Mouse (Mus musculus) intestine, embryonic 15.5 days (tissue): Measurements from ENCODE around the gene Cse1l. TPM values are rescaled to one million over a fixed set of nuclear protein-coding genes. Genes with fewer than 3 reads are reported as not detected.

ENCODE experiments used
- ATAC-seq: fragments of 200-750 bp; cut with Nextera tagmentation; 2 replicates; pipeline ENCODE4 v1.8.0; 2017; ENCODE audit warnings: moderate TSS enrichment, moderate library complexity
- H3K27ac ChIP-seq: fragments of 300-500 bp; sonication (generic); 2 replicates; pipeline ENCODE4 v1.5.1; 2015; ENCODE audit warnings: mild to moderate bottlenecking, inconsistent platforms
- H3K27me3 ChIP-seq: fragments of 300-500 bp; sonication (generic); replicated peaks from 2 replicates; pipeline ENCODE4 v1.6.1; 2015; ENCODE audit warnings: inconsistent platforms
- H3K36me3 ChIP-seq: fragments of 300-500 bp; sonication (generic); 2 replicates; pipeline ENCODE4 v1.6.1; 2015; ENCODE audit warnings: inconsistent platforms
- H3K4me1 ChIP-seq: fragments of 300-500 bp; sonication (generic); replicated peaks from 2 replicates; pipeline ENCODE4 v1.6.1; 2015; ENCODE audit warnings: inconsistent platforms
- H3K4me2 ChIP-seq: fragments of 300-500 bp; sonication (generic); replicated peaks from 2 replicates; pipeline ENCODE4 v1.6.1; 2015; ENCODE audit warnings: mild to moderate bottlenecking, inconsistent platforms
- H3K4me3 ChIP-seq: fragments of 300-500 bp; sonication (generic); replicated peaks from 2 replicates; pipeline ENCODE4 v1.5.1; 2015; ENCODE audit warnings: inconsistent platforms
- H3K9ac ChIP-seq: fragments of 300-500 bp; sonication (generic); 2 replicates; pipeline ENCODE4 v1.6.1; 2015; ENCODE audit warnings: inconsistent platforms
- H3K9me3 ChIP-seq: fragments of 300-500 bp; sonication (generic); 2 replicates; pipeline ENCODE4 v1.6.1; 2016; ENCODE audit warnings: inconsistent platforms
- WGBS: fragments of 180-500 bp; shearing (Covaris S2); methylation state at CpG from one replicate; pipeline ENCODE4 v1.1.7; 2015; 5-methylcytosine and 5-hydroxymethylcytosine counted together
- polyA plus RNA-seq: library from polyadenylated mRNA; unstranded; fragments of >200 nt; fragmentation: Nextera tagmentation; extraction: Ambion mirVana; gene quantifications from 2 replicates; pipeline ENCODE4 v1.2.1, GENCODE M21; 2015

Cse1l gene
- polyA plus RNA-seq, 1 experiment from 2014 or later: 107 TPM

GRCm38 (mm10) chr2:166906523-166907182, 813 bp downstream of the Cse1l start:
- Histone ChIP-seq H3K4me2 (peak overlapping the region; percentile 90), H3K4me3 (peak overlapping the region; percentile 92), H3K9me3 (no peaks in the 10 kb centered on the region), H3K36me3 (no peaks in the 10 kb centered on the region), H3K9ac (peak overlapping the region; percentile 98), H3K27ac (peak overlapping the region; percentile 99), H3K27me3 (no peaks in the 10 kb centered on the region), H3K4me1 (peaks cover 9% of the 10 kb centered on the region)
- WGBS: under 1% methylated on average over 28 of the region's 28 CpGs
- peak; percentile 55 for ATAC-seq

DNA sequence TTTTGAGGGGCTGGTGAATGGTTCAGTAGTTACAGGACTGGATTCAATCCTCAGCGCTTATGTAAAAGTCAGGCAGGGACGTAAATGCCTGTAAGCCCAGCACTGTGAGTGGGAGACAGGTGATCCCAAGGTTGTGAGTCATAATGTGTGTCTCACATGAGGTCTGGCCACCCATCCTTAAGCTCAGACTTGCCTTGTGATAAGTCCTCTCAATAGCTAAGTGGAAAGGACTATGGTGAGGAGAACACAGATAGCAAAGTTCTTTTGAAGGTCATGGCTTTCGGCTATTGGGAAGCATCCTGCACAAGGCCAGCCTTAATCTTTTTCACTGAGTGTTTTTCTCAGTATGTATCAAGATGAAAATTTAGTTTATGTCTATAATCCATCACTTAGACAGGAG, 3.9 kb downstream of the Cse1l start:
- ATAC-seq: no peak
- Histone ChIP-seq H3K9ac (no peak overlapping the region), H3K4me1 (peaks cover 9% of the 10 kb centered on the region), H3K27ac (no peak overlapping the region), H3K4me3 (no peak overlapping the region), H3K4me2 (no peak overlapping the region), H3K27me3 (no peaks in the 10 kb centered on the region), H3K36me3 (no peaks in the 10 kb centered on the region), H3K9me3 (no peaks in the 10 kb centered on the region)
- 91% methylated on average over 3 of the region's 3 CpGs for WGBS

DNA sequence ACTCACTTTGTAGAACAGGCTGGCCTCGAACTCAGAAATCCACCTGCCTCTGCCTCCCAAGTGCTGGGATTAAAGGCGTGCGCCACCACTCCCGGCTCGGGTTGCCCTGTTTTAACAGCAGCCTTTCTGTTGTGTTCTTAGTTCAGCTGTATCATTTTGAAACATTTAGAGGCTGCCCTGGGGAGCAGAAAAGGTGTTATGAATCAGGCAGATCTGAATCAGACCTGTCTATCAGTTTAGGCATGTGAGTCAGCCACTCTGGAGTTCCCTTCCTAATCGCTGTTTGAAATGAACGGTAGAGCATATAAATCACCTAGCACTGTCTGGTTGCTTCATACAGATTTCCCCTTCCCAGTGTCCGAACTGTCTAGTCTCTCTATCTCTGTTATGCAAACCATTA, 4.7 kb downstream of the Cse1l start:
- Histone ChIP-seq H3K36me3 (no peaks in the 10 kb centered on the region), H3K9me3 (no peaks in the 10 kb centered on the region), H3K27me3 (no peaks in the 10 kb centered on the region), H3K4me3 (no peak overlapping the region), H3K4me2 (no peak overlapping the region), H3K9ac (no peak overlapping the region), H3K4me1 (peaks cover 9% of the 10 kb centered on the region), H3K27ac (no peak overlapping the region)
- 88% methylated on average over 8 of the region's 8 CpGs for WGBS
- ATAC-seq: no peak

DNA sequence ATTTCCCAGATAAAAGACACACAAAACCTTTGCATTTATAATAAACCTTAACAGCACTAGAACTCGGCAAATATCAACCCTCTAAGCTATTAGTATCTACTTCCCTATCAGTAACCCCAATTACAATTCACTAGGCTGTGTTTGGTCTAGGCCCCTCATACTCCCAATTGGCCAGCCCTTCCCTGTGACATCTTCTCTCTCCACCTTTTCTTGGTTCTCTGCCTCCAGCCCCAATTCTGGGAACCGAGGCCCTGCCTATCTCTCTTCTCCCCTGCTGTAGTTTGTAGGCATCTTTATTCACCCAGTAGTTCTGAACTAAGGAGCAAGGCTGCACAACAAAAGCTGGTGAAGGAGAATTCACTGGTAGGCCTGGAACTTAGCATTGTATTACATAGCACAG, 18.1 kb downstream of the Cse1l start:
- Histone ChIP-seq H3K9me3 (no peaks in the 10 kb centered on the region), H3K27me3 (no peaks in the 10 kb centered on the region), H3K27ac (no peak overlapping the region), H3K9ac (no peak overlapping the region), H3K36me3 (peaks cover 38% of the 10 kb centered on the region), H3K4me2 (no peak overlapping the region), H3K4me1 (no peaks in the 10 kb centered on the region), H3K4me3 (no peak overlapping the region)
- 86% methylated on average over 2 of the region's 2 CpGs for WGBS
- no peak for ATAC-seq

DNA sequence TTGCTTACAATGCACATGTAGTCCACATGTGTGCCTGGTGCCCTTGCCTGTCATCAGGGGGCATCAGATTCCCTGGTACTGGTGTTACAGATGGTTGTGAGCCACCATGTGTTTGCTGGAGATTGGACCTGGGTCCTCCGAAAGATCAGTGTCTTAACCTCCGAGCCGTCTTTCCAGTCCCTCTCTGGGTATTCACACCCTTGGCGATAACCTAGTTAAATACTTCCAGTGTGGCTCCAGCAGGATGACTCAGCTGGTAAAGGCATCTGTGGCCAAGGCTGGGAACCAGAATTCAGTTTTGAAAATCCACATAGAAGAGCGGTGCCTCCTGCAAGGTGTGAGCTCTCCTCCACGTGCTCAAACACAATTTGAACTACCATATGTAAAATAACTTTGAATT, 28.1 kb downstream of the Cse1l start:
- no peaks in the 10 kb centered on the region for H3K27me3 ChIP-seq
- H3K9me3 ChIP-seq: no peaks in the 10 kb centered on the region
- WGBS: 93% methylated on average over 6 of the region's 6 CpGs
- H3K9ac ChIP-seq: no peak overlapping the region
- H3K4me3 ChIP-seq: no peak overlapping the region
- no peaks in the 10 kb centered on the region for H3K4me1 ChIP-seq
- ATAC-seq: no peak
- H3K36me3 ChIP-seq: peaks cover 44% of the 10 kb centered on the region
- no peak overlapping the region for H3K4me2 ChIP-seq
- no peak overlapping the region for H3K27ac ChIP-seq

GRCm38 (mm10) chr2:166934416-166934815, 28.6 kb downstream of the Cse1l start:
- Histone ChIP-seq H3K4me1 (no peaks in the 10 kb centered on the region), H3K9me3 (no peaks in the 10 kb centered on the region), H3K27me3 (no peaks in the 10 kb centered on the region), H3K27ac (no peak overlapping the region), H3K9ac (no peak overlapping the region), H3K4me2 (no peak overlapping the region), H3K4me3 (no peak overlapping the region), H3K36me3 (peaks cover 41% of the 10 kb centered on the region)
- 77% methylated on average over 5 of the region's 5 CpGs for WGBS
- ATAC-seq: no peak

DNA sequence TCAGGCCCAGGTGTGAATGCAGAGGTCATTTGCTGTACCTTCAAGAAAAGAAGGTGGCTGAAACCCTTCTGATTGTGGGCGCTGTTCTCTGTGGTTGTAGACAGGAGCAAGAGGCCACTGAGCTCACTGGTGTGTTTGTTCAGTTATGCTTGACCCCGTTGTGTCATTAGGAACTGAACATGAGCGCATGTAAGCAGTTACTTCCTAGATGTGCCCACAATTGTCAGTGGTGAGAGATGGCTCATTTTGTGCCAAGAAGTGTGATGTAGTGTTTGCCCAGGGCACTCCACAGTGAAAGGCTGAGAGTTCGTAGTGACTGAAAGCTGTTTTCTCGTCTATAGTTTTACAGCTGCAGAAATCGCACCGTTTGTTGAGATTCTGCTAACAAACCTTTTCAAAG, 29.7 kb downstream of the Cse1l start:
- no peaks in the 10 kb centered on the region for H3K4me1 ChIP-seq
- H3K27me3 ChIP-seq: no peaks in the 10 kb centered on the region
- no peak overlapping the region for H3K4me3 ChIP-seq
- no peak overlapping the region for H3K4me2 ChIP-seq
- peaks cover 39% of the 10 kb centered on the region for H3K36me3 ChIP-seq
- no peaks in the 10 kb centered on the region for H3K9me3 ChIP-seq
- WGBS: 89% methylated on average over 7 of the region's 7 CpGs
- H3K9ac ChIP-seq: no peak overlapping the region
- ATAC-seq: no peak
- no peak overlapping the region for H3K27ac ChIP-seq

- WGBS: 87% methylated on average over 2 of the region's 2 CpGs
- peaks cover 45% of the 10 kb centered on the region for H3K36me3 ChIP-seq
These were observed 30.3 kb downstream of the Cse1l start for GRCm38 (mm10) chr2:166936166-166936565.

DNA sequence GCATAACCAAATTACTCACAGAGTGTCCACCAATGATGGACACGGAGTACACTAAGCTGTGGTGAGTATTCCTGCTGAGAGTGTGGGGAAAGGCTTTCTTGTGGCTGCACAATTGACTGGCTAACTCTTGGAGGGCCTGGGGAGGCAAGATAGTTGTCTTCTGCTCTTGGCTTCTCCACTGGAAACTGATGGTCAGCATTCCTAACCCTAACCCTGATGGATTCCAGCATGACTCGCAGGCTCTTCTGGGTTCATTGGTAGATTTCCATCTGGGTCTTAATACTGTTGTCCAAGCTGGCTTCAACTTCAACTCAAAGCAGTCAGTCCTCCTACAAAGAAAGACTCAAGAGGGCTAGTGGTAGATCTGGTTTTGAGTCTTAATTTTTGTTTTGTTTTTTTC, 37.3 kb downstream of the Cse1l start:
- H3K4me1 ChIP-seq: no peaks in the 10 kb centered on the region
- no peaks in the 10 kb centered on the region for H3K9me3 ChIP-seq
- 88% methylated on average over 2 of the region's 2 CpGs for WGBS
- H3K4me2 ChIP-seq: no peak overlapping the region
- no peak overlapping the region for H3K4me3 ChIP-seq
- no peak overlapping the region for H3K27ac ChIP-seq
- no peak for ATAC-seq
- H3K9ac ChIP-seq: no peak overlapping the region
- peaks cover 51% of the 10 kb centered on the region for H3K36me3 ChIP-seq
- no peaks in the 10 kb centered on the region for H3K27me3 ChIP-seq

More at GRCm38 (mm10) chr2:166936166-166936565, 30.3 kb downstream of the Cse1l start:
- no peak overlapping the region for H3K27ac ChIP-seq
- H3K4me3 ChIP-seq: no peak overlapping the region
- no peak overlapping the region for H3K4me2 ChIP-seq
- H3K9me3 ChIP-seq: no peaks in the 10 kb centered on the region
- H3K27me3 ChIP-seq: no peaks in the 10 kb centered on the region
- no peak for ATAC-seq
- H3K9ac ChIP-seq: no peak overlapping the region
- H3K4me1 ChIP-seq: no peaks in the 10 kb centered on the region

- no peak overlapping the region for H3K27ac ChIP-seq
- ATAC-seq: no peak
- no peak overlapping the region for H3K4me2 ChIP-seq
- H3K9me3 ChIP-seq: no peaks in the 10 kb centered on the region
- H3K4me3 ChIP-seq: no peak overlapping the region
- H3K4me1 ChIP-seq: no peaks in the 10 kb centered on the region
- 82% methylated on average over 1 of the region's 1 CpGs for WGBS
- no peaks in the 10 kb centered on the region for H3K27me3 ChIP-seq
- H3K9ac ChIP-seq: no peak overlapping the region
- peaks cover 54% of the 10 kb centered on the region for H3K36me3 ChIP-seq
These were observed 38.5 kb downstream of the Cse1l start for GRCm38 (mm10) chr2:166944346-166944745.

GRCm38 (mm10) chr2:166945456-166945855, 39.6 kb downstream of the Cse1l start:
- H3K4me2 ChIP-seq: no peak overlapping the region
- H3K4me1 ChIP-seq: no peaks in the 10 kb centered on the region
- no peak overlapping the region for H3K4me3 ChIP-seq
- WGBS: 54% methylated on average over 4 of the region's 4 CpGs
- no peaks in the 10 kb centered on the region for H3K27me3 ChIP-seq
- H3K27ac ChIP-seq: no peak overlapping the region
- ATAC-seq: peak; percentile 49; the same call in 1 of the 2 replicates
- H3K36me3 ChIP-seq: peaks cover 62% of the 10 kb centered on the region
- H3K9me3 ChIP-seq: no peaks in the 10 kb centered on the region
- H3K9ac ChIP-seq: no peak overlapping the region

DNA sequence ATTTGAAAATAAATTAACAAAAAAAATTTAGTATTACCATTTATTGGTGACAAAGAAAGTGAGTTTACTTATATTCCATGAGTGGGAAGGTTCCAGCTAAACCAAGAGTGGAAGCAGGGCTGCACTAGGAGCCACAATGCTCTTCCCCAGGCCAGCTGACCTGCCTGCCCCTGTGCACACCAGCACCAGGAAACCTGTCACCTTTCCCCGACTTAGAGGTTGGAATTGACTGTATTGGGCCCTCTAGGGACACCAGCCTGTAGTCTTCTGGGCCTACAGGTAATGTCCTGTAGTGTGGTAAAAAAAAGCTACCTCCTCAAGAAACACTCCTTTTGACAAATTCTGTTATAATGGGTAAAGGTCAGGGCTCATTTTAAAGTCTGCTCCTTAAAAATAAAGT, 42.4 kb downstream of the Cse1l start:
- Histone ChIP-seq H3K36me3 (peaks cover 62% of the 10 kb centered on the region), H3K9me3 (no peaks in the 10 kb centered on the region), H3K9ac (no peak overlapping the region), H3K27ac (no peak overlapping the region), H3K4me2 (no peak overlapping the region), H3K4me3 (no peak overlapping the region), H3K4me1 (no peaks in the 10 kb centered on the region), H3K27me3 (no peaks in the 10 kb centered on the region)
- ATAC-seq: no peak
- WGBS: 63% methylated on average over 1 of the region's 1 CpGs

- Histone ChIP-seq H3K4me2 (no peak overlapping the region), H3K36me3 (peaks cover 65% of the 10 kb centered on the region), H3K4me1 (no peaks in the 10 kb centered on the region), H3K27ac (no peak overlapping the region), H3K4me3 (no peak overlapping the region), H3K27me3 (no peaks in the 10 kb centered on the region), H3K9ac (no peak overlapping the region), H3K9me3 (no peaks in the 10 kb centered on the region)
- 89% methylated on average over 10 of the region's 10 CpGs for WGBS
- no peak for ATAC-seq
These were observed 43.1 kb downstream of the Cse1l start for GRCm38 (mm10) chr2:166948936-166949335.
